Mouse (Mus musculus): ENCODE measurements at regions not wholly inside any gene's neighbourhood (a gene's known extent, or its start where the extent isn't known, plus 50 kb on each side); places are given as distances from the start of the nearest gene placed in this dataset.
A peak's percentile ranks its signal among the peaks of the same experiment; 100 is the strongest.
"Not testable (repeated sequence)": the region's sequence is repeated elsewhere in the genome, so short reads cannot be mapped to it uniquely, and the experiment has no call there.

DNA sequence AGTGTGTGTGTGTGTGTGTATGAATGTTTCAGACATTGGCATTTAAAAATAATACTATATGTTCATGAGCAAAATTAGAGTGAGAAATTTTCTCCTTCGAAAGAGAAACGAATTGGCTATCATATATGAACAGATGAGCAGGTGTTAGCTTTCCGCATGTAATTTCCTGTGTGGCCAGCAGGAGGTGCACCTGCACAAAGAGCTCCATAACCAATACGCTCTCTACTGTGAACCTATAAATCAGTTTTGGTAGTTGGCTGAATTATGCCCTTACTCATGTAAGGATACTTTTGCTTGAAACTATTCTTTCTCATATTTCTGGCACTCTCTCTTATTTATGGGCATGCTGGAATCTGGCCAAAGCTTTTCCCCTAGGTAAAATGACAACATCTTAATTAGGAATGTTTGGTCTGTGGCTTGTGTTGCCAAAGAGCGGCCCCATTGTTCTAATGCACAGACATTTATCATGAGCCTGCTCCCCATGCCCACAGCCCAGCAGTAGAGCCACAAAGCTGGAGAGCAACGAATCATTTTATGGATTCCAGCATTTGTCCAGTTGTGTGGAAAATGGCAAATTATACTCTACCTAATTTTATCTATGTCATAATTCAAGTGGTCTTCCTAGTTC, 1303.8 kb upstream of the Sel1l start:
- DNase-seq (ENCODE audit: low spot score in 2 of 2), result peak in 1 of 2 experiments; percentile 56

DNA sequence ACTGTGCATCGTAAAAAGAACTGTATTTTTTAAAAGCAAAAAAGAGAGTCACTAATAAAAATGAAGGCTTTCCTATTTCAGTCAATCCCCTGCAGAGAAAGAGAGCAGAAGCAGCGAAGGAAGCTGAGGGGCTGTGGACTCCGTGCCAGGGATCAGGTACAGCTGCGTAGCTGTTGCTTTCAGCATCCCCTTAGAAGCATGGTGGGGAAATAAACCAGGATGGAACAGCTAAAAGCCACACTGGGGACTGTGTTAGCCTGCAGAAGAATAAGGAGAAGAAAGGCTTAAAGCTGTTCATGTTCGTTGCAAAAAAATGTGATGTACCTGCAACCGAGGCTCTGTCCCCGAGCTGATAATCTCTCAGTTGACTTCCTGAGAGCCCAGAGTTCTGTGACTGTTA, 1302.6 kb upstream of the Sel1l start:
- DNase-seq (ENCODE audit: low spot score in 2 of 2), result no peak

- no peak for DNase-seq (ENCODE audit: low spot score in 2 of 2)
Measured at GRCm38 (mm10) chr12:93142265-93142664, 1293.3 kb upstream of the Sel1l start.

- no peak for DNase-seq (ENCODE audit: low spot score in 2 of 2)
Measured at GRCm38 (mm10) chr12:93136395-93136794, 1287.4 kb upstream of the Sel1l start.

DNA sequence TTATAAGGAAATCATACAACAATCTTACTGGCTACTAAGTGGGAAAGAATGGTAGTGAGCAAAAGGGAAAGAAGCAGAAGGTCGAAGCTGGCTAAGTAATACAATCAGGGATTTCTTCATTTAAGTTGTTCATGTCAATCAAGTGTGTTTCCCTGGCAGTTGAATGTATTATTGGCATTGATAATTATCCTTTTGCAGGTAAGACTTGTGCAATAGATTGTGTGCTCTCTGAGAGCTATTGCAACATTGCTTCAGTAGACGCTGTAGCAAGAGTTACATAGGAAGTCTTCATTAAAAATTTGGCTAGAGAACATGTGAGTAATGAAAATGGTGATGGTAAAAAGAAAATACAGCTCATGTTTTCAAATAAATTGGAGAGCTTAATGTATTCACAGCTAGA, 1273.3 kb upstream of the Sel1l start:
- no peak for DNase-seq (ENCODE audit: low spot score in 2 of 2)

- DNase-seq (ENCODE audit: low spot score in 2 of 2), result no peak
Measured at GRCm38 (mm10) chr12:93088031-93088790, 1239.3 kb upstream of the Sel1l start.

DNA sequence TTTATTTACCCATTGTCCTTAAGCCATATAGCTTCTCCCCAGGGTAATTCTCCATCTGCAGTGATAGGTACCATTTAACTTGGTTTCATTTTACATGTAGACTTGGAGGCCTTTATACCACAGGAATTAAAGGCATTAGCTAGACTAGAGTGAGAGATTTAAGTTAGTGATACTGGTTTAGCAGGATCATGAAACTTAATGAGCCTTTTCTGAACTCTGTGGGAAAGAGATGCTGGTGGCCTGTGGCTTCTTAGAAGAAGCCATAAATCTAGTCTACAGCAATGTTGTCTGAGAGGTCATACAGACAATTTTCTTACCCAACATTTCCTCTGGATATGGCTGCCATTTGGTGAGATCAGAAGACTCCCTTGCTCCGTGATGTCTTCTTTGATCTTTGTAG, 1214.9 kb upstream of the Sel1l start:
- no peak for DNase-seq (ENCODE audit: low spot score in 2 of 2)

- DNase-seq (ENCODE audit: low spot score in 2 of 2), result no peak
Measured at GRCm38 (mm10) chr12:93019633-93020032, 1170.7 kb upstream of the Sel1l start.

GRCm38 (mm10) chr12:93011583-93011982, 1162.6 kb upstream of the Sel1l start:
- no peak for DNase-seq (ENCODE audit: low spot score in 2 of 2)

- DNase-seq (ENCODE audit: low spot score in 2 of 2), result no peak
Measured at GRCm38 (mm10) chr12:93006844-93007365, 1157.9 kb upstream of the Sel1l start.

DNA sequence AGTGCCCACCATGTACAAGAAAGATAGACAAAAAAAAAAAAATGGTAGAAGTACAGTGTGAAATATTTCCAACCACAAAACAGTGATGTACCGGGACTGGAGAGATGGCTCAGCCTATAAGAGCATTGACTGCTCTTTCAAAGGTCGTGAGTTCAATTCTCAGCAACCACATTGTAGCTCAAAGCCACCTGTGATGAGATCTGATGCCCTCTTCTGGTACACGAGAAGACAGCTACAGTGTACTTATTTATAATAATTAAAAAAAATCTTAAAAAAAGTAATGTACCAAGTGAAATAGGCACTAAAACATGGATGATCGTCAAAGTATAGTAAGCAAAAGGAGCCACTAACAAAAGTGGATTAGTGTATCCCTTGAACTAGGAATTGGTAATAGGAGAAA, 1154.2 kb upstream of the Sel1l start:
- no peak for DNase-seq (ENCODE audit: low spot score in 2 of 2)

DNA sequence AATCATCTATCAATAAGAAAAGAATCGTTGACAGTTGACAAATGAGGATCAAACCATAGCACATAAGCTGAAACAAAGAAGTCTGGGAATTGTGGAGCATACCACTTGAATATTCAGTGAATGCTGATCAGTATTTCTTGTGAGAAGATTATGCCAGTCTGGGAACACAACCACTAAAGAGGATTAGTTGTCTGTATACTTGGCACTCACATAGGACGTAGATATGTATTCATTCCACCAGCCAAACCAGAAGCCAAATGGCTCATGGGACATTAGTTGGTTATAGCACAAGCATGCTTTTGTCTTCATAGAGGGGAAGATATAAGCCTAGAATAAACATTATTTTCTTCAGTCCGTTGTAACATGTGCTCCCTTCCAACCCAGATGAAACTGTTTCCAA, 1126.7 kb upstream of the Sel1l start:
- DNase-seq (ENCODE audit: low spot score in 2 of 2), result no peak

DNA sequence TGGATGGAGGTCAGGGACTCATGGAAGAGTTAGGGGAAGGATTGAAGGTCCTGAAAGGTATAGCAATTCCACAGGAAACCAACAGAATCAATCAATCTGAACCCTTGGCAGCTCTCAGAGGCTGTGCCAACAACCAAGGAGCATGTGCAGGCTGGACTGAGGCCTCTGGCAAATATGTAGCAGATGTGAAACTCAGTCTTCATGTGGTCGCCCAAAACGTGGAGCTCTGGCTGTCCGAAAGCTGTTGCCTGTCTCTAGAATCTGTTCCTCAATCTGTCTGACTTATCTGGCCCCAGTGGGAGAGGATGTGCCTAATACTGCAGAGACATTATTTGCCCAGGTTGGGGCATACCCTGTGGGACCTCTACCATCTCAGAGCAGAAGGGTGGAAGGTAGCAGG, 1095.4 kb upstream of the Sel1l start:
- no peak for DNase-seq (ENCODE audit: low spot score in 2 of 2)

- no peak for DNase-seq (ENCODE audit: low spot score in 2 of 2)
Measured at GRCm38 (mm10) chr12:92927591-92927990, 1078.6 kb upstream of the Sel1l start.

GRCm38 (mm10) chr12:92926942-92927341, 1078.0 kb upstream of the Sel1l start:
- no peak for DNase-seq (ENCODE audit: low spot score in 2 of 2)

GRCm38 (mm10) chr12:92919920-92920319, 1071.0 kb upstream of the Sel1l start:
- DNase-seq (ENCODE audit: low spot score in 2 of 2), result no peak

DNA sequence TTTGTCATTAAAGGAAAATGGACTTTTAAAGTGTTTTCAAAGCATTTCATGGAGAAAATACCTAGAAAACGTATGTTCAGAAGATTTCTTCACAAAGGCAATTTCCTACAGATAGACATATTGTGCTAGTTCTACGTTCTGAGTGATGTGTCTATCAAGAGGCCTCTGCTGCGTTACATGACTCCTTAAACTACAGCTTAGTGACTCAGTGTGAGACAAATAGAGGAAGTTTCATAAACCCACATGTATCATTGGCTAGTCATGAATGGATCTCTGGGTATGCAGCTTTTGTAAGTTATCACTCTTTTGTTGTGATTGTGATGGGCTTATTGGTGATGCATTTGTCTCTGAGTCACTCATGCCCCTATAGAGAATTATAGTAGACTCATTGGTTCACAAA, 1067.3 kb upstream of the Sel1l start:
- no peak for DNase-seq (ENCODE audit: low spot score in 2 of 2)

DNA sequence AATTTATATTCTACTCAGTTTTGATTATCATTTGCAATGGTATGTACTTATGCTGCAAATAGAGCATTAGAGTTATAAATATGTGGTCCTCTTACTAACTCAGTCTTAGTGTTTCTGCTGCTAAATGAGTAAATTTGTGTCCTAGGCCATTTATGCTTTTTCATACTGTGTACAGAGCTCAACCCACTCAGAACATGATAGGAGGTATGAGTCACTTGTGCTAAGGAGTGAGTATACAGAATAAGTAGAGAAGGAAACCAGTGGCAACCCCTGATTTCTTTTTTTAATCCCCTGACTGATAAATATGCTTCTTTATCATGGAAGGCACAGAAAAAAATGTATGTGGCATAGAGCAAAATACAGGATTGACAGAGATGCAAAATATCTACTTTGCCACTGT, 1066.8 kb upstream of the Sel1l start:
- no peak for DNase-seq (ENCODE audit: low spot score in 2 of 2)

DNA sequence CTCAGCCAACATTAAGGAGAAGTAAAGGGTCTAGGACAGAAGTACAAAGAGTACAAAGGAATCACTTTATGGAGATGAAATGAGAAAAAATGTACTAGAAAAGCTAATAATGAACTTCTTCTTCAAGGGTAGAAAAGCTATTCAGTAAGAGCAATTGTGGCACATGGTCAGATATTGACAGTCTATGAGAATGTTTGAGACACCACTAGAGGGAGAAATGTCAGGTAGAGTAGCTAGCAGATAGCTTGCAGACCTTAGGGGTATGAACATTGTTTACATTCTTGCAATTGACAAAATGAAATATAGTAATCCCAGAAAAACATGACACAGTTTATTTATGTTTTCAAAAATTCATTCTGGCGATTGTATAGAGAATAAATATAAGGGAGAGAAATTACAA, 1066.2 kb upstream of the Sel1l start:
- no peak for DNase-seq (ENCODE audit: low spot score in 2 of 2)

DNA sequence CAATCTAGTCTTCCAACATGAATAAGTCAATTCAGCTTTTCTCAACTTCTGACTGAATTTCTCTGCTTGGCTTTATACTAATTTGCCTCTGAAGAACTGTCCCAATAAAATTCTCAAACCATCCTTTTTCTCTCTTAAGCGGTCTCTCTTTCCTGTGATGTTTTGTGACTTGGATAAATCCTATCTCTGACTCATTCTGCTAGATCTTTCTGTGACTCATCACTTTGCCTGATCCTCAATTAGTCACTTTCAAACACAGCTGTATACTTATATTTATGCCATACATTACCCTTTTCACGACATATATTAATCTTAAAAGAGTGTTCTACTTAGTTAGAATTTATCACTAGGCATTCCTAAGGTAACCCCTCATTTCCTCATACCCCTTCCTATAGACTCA, 1055.4 kb upstream of the Sel1l start:
- no peak for DNase-seq (ENCODE audit: low spot score in 2 of 2)

GRCm38 (mm10) chr12:92892315-92892714, 1043.4 kb upstream of the Sel1l start:
- DNase-seq (ENCODE audit: low spot score in 2 of 2), result no peak

DNA sequence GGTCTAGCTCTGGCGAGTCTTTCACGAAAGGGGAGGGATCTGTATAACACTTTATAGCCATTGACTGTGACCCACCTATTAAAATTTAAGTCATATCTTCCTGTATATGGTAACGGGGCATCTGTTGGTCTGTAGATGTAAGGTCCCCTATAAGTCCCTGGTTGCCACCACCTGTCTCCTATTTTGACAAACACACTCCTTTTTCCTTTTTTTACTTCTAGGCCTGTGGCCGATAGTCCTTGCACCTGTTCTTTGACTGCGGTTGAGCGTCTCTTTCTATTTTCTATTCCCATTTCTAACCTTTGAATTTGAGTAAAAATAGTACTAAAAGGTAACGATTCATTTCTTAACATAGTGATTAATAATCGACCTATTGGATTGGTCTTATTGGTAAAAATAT, 1042.7 kb upstream of the Sel1l start:
- not testable (repeated sequence) for DNase-seq (ENCODE audit: low spot score in 2 of 2)

DNA sequence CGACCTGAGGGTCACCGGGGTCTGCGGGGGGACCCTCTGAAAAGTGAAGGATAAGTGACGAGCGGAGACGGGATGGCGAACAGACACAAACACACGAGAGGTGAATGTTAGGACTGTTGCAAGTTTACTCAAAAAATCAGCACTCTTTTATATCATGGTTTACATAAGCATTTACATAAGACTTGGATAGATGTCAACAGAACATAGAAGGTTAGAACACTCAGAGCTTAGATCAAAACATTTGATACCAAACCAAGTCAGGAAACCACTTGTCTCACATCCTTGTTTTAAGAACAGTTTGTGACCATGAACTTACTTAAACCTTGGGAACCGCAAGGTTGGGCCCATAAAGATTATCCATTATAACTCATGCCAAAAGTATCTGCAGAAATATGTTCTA, 1042.2 kb upstream of the Sel1l start:
- not testable (repeated sequence) for DNase-seq (ENCODE audit: low spot score in 2 of 2)

Data from layer of hippocampus, adult 18-20 months (tissue).